Mouse (Mus musculus) heart, embryonic 14.5 days (tissue): ENCODE data around the gene Alg11. TPM values are rescaled to one million over a fixed set of nuclear protein-coding genes. Genes with fewer than 3 reads are reported as not detected.

ENCODE experiments used
- ATAC-seq: fragments of 200-750 bp; cut with Nextera tagmentation; 2 replicates; pipeline ENCODE4 v1.8.0; 2017; ENCODE audit warnings: low read depth, moderate TSS enrichment; ENCODE audit not compliant: insufficient number of reproducible peaks, insufficient read depth, low FRiP score
- H3K27ac ChIP-seq, 2 experiments: fragments of 200-500 bp in 1 of 2; fragments of 300-500 bp in 1 of 2; sonication (generic) in 1 of 2; replicated peaks in 1 of 2; 2 replicates each; pipeline ENCODE4 v1.5.1; 2012 to 2014; ENCODE audit warnings: low read depth in 2 of 2, low read length in 2 of 2, control low read depth in 1 of 2, mild to moderate bottlenecking in 1 of 2, mixed read lengths in 1 of 2; ENCODE audit not compliant: control insufficient read depth in 1 of 2, insufficient read depth in 1 of 2
- H3K27me3 ChIP-seq: fragments of 300-500 bp; sonication (generic); 2 replicates; pipeline ENCODE4 v1.6.1; 2014; ENCODE audit warnings: mild to moderate bottlenecking, low read length, control low read depth; ENCODE audit not compliant: control insufficient read depth, insufficient read depth
- H3K36me3 ChIP-seq: fragments of 300-500 bp; sonication (generic); 2 replicates; pipeline ENCODE4 v1.6.1; 2014; ENCODE audit warnings: mild to moderate bottlenecking, control low read depth, low read length, mixed read lengths; ENCODE audit not compliant: control insufficient read depth, insufficient read depth
- H3K4me1 ChIP-seq, 2 experiments: fragments of 200-500 bp in 1 of 2; fragments of 300-500 bp in 1 of 2; sonication (generic) in 1 of 2; 2 replicates each; pipeline ENCODE4 v1.6.1; 2012 to 2014; ENCODE audit warnings: low read length in 2 of 2, control low read depth in 1 of 2, mixed read lengths in 1 of 2; ENCODE audit not compliant: control insufficient read depth in 2 of 2, insufficient read depth in 2 of 2
- H3K4me2 ChIP-seq: fragments of 300-500 bp; sonication (generic); 2 replicates; pipeline ENCODE4 v1.6.1; 2014; ENCODE audit warnings: mild to moderate bottlenecking, low read length
- H3K4me3 ChIP-seq, 2 experiments: fragments of 200-500 bp in 1 of 2; fragments of 300-500 bp in 1 of 2; sonication (generic) in 1 of 2; 2 replicates each; pipeline ENCODE4 v1.5.1; 2012 to 2014; ENCODE audit warnings: low read length in 2 of 2, mild to moderate bottlenecking in 2 of 2, control low read depth in 1 of 2, low read depth in 1 of 2, moderate library complexity in 1 of 2; ENCODE audit not compliant: control insufficient read depth in 1 of 2, insufficient read depth in 1 of 2
- H3K9ac ChIP-seq: fragments of 300-500 bp; sonication (generic); 2 replicates; pipeline ENCODE4 v1.6.1; 2014; ENCODE audit warnings: mild to moderate bottlenecking, low read length
- H3K9me3 ChIP-seq: fragments of 300-500 bp; sonication (generic); 2 replicates; pipeline ENCODE4 v1.6.1; 2016; ENCODE audit warnings: low read length, control low read depth; ENCODE audit not compliant: control insufficient read depth
- WGBS: fragments of 180-500 bp; shearing (Covaris S2); extraction: QIAGEN DNeasy Blood & Tissue Kit; methylation state at CpG from one replicate; pipeline ENCODE4 v1.1.7; 2014; 5-methylcytosine and 5-hydroxymethylcytosine counted together
- polyA plus RNA-seq: library from polyadenylated mRNA; unstranded; fragments of >200 nt; fragmentation: Nextera tagmentation; extraction: Ambion mirVana; gene quantifications from 2 replicates; pipeline ENCODE4 v1.2.1, GENCODE M21; 2014

Alg11 gene
- polyA plus RNA-seq, 1 experiment from 2014 or later, result 20.1 TPM

DNA sequence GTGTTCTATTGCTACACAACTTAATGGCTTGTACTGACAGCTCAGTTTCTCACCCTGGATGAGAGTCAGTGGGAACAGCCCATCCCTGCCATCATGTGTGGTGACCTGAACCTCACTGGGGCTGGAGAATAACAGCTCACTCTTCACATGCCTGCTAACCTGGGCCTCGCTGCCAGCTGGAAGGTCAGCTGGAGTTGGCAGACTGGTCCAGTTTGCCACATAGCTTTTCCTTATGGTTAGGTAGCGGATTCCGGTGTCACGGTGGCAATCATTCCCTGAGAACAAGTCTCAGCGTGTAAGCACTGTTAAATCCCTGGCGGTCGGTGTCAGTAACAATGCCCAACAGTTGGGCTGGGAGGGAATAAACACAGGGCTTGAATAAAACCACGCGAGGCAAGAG is 24.4 kb upstream of the Alg11 start:
- 87% methylated on average over 9 of the region's 9 CpGs for WGBS
- Histone ChIP-seq H3K27ac (no peak overlapping the region), H3K4me2 (no peak overlapping the region), H3K4me3 (no peak overlapping the region), H3K27me3 (no peaks in the 10 kb centered on the region), H3K9ac (no peak overlapping the region), H3K9me3 (no peaks in the 10 kb centered on the region), H3K36me3 (no peaks in the 10 kb centered on the region), H3K4me1 (no peaks in the 10 kb centered on the region)
- ATAC-seq, result no peak

GRCm38 (mm10) chr8:22037022-22037421 is 23.5 kb upstream of the Alg11 start:
- 59% methylated on average over 7 of the region's 7 CpGs for WGBS

GRCm38 (mm10) chr8:22039468-22040152 is 20.9 kb upstream of the Alg11 start:
- H3K27me3 ChIP-seq, result no peaks in the 10 kb centered on the region
- peak overlapping the region; percentile 23 for H3K4me2 ChIP-seq
- WGBS, result 22% methylated on average over 15 of the region's 15 CpGs
- ATAC-seq, result no peak
- no peaks in the 10 kb centered on the region for H3K9me3 ChIP-seq
- no peaks in the 10 kb centered on the region for H3K4me1 ChIP-seq
- H3K9ac ChIP-seq, result no peak overlapping the region
- no peak overlapping the region for H3K27ac ChIP-seq
- no peaks in the 10 kb centered on the region for H3K36me3 ChIP-seq
- no peak overlapping the region for H3K4me3 ChIP-seq

More at GRCm38 (mm10) chr8:22037022-22037421, 23.5 kb upstream of the Alg11 start:
- Histone ChIP-seq H3K36me3 (no peaks in the 10 kb centered on the region), H3K27ac (no peak overlapping the region), H3K4me3 (no peak overlapping the region), H3K4me2 (no peak overlapping the region), H3K27me3 (no peaks in the 10 kb centered on the region), H3K9me3 (no peaks in the 10 kb centered on the region), H3K9ac (no peak overlapping the region), H3K4me1 (no peaks in the 10 kb centered on the region)
- ATAC-seq, result no peak

- H3K4me3 ChIP-seq, result no peak overlapping the region
- H3K9ac ChIP-seq, result no peak overlapping the region
- 52% methylated on average over 6 of the region's 6 CpGs for WGBS
- no peaks in the 10 kb centered on the region for H3K36me3 ChIP-seq
- H3K4me2 ChIP-seq, result no peak overlapping the region
- H3K27ac ChIP-seq, result no peak overlapping the region
- no peaks in the 10 kb centered on the region for H3K27me3 ChIP-seq
- no peaks in the 10 kb centered on the region for H3K4me1 ChIP-seq
- ATAC-seq, result no peak
- H3K9me3 ChIP-seq, result no peaks in the 10 kb centered on the region
These were observed 20.4 kb upstream of the Alg11 start for GRCm38 (mm10) chr8:22040153-22040509.

GRCm38 (mm10) chr8:22042515-22042914 is 18.0 kb upstream of the Alg11 start:
- no peaks in the 10 kb centered on the region for H3K9me3 ChIP-seq
- H3K9ac ChIP-seq, result no peak overlapping the region
- no peak for ATAC-seq
- H3K4me3 ChIP-seq, result no peak overlapping the region
- H3K4me2 ChIP-seq, result no peak overlapping the region
- H3K4me1 ChIP-seq, result no peaks in the 10 kb centered on the region
- no peak overlapping the region for H3K27ac ChIP-seq
- no peaks in the 10 kb centered on the region for H3K27me3 ChIP-seq
- H3K36me3 ChIP-seq, result no peaks in the 10 kb centered on the region
- 84% methylated on average over 3 of the region's 3 CpGs for WGBS

DNA sequence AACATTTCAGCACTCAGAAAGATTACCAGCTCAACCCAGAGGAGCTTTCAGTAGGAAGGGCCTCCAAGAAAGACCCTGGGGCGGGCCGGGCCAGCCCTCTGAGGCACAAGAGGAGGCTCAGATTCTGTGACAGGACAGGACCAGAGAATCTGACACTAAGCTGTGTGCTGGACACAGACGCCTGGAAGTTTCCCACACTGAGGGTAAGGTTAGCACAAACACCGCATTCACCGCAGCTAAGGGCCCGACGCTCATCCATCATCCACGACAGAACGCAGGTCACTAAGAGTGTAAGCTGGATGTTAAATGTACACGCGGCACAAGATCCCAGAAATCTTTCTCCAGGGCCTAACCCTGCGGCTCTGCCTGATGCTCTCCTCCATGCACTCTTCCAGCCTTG is 16.8 kb upstream of the Alg11 start:
- Histone ChIP-seq H3K27ac (no peak overlapping the region), H3K9me3 (no peaks in the 10 kb centered on the region), H3K4me2 (no peak overlapping the region), H3K36me3 (no peaks in the 10 kb centered on the region), H3K4me3 (no peak overlapping the region), H3K4me1 (no peaks in the 10 kb centered on the region), H3K9ac (no peak overlapping the region), H3K27me3 (no peaks in the 10 kb centered on the region)
- ATAC-seq, result no peak
- 64% methylated on average over 12 of the region's 12 CpGs for WGBS

DNA sequence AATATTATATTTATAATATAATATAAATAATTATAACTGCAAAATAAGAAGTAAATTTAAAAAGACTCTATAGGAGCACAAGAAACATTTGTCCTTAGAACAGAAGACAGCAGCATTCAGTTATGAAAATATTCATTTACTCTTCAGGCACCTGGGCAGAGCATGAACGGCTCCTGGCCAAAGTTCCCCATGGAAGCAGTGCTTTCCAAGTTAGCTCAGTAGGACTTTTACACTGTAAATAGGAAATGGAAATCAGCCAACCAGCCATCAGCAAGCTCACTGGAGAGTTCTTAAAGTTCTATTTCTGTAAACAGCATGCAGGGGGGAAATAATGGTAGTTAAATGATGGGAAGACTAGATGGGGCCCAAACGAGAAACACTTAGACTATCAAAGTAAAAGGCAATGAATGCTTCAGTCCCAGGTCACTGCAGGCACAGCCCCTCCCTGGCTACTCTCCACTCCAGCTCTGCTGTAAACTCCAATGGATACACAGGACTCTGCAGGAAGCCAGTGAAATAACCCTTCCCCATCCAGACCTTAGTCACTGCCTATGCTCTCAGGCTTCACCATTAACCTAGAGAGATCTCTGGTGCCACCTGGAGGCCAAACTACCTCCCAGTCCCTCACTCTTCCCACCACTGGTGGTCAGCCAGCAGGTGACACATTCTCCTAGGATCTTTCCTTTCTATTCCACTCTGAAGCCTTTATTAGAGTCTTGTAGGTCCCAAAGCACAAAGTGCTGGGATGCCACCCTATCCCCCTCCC is 12.6 kb upstream of the Alg11 start:
- Histone ChIP-seq H3K27ac (no peak overlapping the region), H3K9me3 (no peaks in the 10 kb centered on the region), H3K9ac (no peak overlapping the region), H3K4me2 (no peak overlapping the region), H3K36me3 (no peaks in the 10 kb centered on the region), H3K27me3 (no peaks in the 10 kb centered on the region), H3K4me3 (no peak overlapping the region), H3K4me1 (no peaks in the 10 kb centered on the region)
- peak; percentile 39; the same call in 1 of the 2 replicates for ATAC-seq
- 64% methylated on average over 2 of the region's 2 CpGs for WGBS
